Mouse (Mus musculus): ENCODE data around the gene 1110008P14Rik. TPM values are rescaled to one million over a fixed set of nuclear protein-coding genes. Genes with fewer than 3 reads are reported as not detected.

1110008P14Rik gene
- polyA plus RNA-seq, 1 experiment from 2014 or later = 98.4 TPM

DNA sequence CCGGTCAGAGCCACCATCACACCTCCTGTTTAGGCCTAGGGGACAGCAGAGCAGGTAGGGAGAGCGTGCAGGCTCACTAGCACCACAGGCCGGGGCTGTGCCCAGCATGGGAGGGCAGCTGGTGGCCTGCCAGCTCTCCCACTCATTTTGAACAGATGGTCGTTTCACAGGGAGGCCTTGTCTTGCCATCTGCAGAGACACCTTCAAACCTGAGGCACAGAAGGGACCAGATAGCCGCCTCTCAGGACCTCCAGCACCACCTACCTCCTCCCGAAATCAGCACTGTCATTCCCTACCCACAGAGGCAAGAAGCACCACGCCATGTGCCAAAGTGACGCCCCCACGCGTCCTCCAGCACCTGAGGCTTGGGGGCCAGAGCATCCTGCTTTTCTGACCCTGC, 37.7 kb downstream of the 1110008P14Rik start:
- ATAC-seq (0 out of 2 replicates have a peak, but pooled peaks have one; percentile 44), DNase-seq (ENCODE audit: low spot score) (peak; percentile 44)
- Histone ChIP-seq H3K4me2 (ENCODE audit: low read length) (no peak overlapping the region), H3K27me3 (replicated peaks; ENCODE audit: control insufficient read depth, insufficient read depth, low read length) (no peaks in the 10 kb centered on the region), H3K4me3 (ENCODE audit: low read depth, low read length) (no peak overlapping the region), H3K9me3 (replicated peaks; ENCODE audit: control insufficient read depth, low read length) (no peaks in the 10 kb centered on the region), H3K4me1 (ENCODE audit: control insufficient read depth, insufficient read depth, low read length) (peaks cover 7% of the 10 kb centered on the region), H3K36me3 (ENCODE audit: control insufficient read depth, insufficient read depth, low read length) (no peaks in the 10 kb centered on the region), H3K27ac (ENCODE audit: low read depth, low read length) (no peak overlapping the region), H3K9ac (ENCODE audit: low read length) (no peak overlapping the region)
- WGBS = 57% methylated on average over 10 of the region's 10 CpGs

DNA sequence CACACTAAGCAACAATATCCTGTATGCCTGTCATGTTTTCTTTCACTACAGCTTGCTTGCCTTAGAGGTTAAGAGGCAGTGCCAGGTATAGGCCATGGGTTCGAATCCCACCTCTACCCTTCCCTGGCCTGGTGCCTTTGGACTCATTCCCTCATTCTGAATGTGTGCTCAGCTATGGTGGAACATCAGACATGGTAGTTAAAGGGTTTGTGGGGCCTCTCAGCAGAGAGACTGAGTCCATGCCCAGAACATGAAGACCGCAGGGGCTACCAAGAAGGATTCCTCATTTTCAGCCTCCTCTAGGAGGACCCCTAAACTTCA, 38.4 kb downstream of the 1110008P14Rik start:
- no peaks in the 10 kb centered on the region for H3K9me3 ChIP-seq (replicated peaks; ENCODE audit: control insufficient read depth, low read length)
- H3K9ac ChIP-seq (ENCODE audit: low read length) = no peak overlapping the region
- H3K27ac ChIP-seq (ENCODE audit: low read depth, low read length) = no peak overlapping the region
- no peaks in the 10 kb centered on the region for H3K36me3 ChIP-seq (ENCODE audit: control insufficient read depth, insufficient read depth, low read length)
- no peaks in the 10 kb centered on the region for H3K27me3 ChIP-seq (replicated peaks; ENCODE audit: control insufficient read depth, insufficient read depth, low read length)
- DNase-seq (ENCODE audit: low spot score) = no peak
- ATAC-seq = no peak
- no peak overlapping the region for H3K4me3 ChIP-seq (ENCODE audit: low read depth, low read length)
- peaks cover 7% of the 10 kb centered on the region for H3K4me1 ChIP-seq (ENCODE audit: control insufficient read depth, insufficient read depth, low read length)
- no peak overlapping the region for H3K4me2 ChIP-seq (ENCODE audit: low read length)
- WGBS = 94% methylated on average over 2 of the region's 2 CpGs

DNA sequence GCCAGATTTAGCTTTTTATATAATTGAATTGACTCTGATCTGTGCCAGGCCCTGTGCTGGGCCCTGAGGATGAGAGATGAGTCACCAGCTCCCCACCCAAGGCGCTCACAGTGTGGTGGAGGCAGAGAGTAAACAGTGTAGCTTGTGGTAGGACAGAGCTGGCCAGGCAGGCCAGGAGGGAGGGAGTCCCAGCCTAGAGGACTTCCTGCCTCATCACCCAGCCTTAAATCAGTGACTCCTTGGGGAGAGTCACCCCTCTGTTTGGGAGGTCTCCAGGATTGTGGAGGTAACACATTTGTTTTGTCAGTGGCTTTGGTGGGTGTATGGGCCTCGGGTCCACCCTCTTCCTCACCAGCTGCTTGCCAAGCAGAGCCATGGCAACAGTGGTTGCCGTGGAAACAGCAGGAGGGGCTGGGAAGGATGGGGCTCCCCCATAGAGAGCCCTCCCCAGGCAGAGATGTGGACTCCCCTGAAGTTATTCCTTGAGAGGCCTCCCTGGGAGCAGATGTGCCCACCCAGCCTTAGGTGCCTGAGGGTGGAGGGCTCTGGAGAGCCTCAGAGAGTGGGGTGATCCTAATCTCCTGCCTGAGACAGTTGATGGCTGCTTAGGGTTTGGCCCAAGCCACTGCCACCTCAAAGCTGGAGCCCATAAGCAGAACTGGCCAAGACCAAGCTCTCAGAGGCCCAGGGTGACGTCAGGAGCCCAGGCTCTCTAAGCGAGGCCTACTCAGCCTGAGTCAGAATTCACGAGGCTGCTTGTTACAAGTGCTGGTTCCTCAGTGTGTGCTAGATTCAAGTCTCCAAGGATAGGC, 39.0 kb downstream of the 1110008P14Rik start:
- peak; percentile 23; the same call in 1 of the 2 replicates for ATAC-seq
- H3K4me2 ChIP-seq (ENCODE audit: low read length) = no peak overlapping the region
- no peaks in the 10 kb centered on the region for H3K36me3 ChIP-seq (ENCODE audit: control insufficient read depth, insufficient read depth, low read length)
- H3K27ac ChIP-seq (ENCODE audit: low read depth, low read length) = peak overlapping the region; percentile 27; the same call in 1 of the 2 replicates
- H3K9ac ChIP-seq (ENCODE audit: low read length) = no peak overlapping the region
- WGBS = 66% methylated on average over 6 of the region's 6 CpGs
- H3K9me3 ChIP-seq (replicated peaks; ENCODE audit: control insufficient read depth, low read length) = no peaks in the 10 kb centered on the region
- no peaks in the 10 kb centered on the region for H3K27me3 ChIP-seq (replicated peaks; ENCODE audit: control insufficient read depth, insufficient read depth, low read length)
- H3K4me3 ChIP-seq (ENCODE audit: low read depth, low read length) = no peak overlapping the region
- peaks cover 7% of the 10 kb centered on the region for H3K4me1 ChIP-seq (ENCODE audit: control insufficient read depth, insufficient read depth, low read length)
- DNase-seq (ENCODE audit: low spot score) = peak; percentile 19

DNA sequence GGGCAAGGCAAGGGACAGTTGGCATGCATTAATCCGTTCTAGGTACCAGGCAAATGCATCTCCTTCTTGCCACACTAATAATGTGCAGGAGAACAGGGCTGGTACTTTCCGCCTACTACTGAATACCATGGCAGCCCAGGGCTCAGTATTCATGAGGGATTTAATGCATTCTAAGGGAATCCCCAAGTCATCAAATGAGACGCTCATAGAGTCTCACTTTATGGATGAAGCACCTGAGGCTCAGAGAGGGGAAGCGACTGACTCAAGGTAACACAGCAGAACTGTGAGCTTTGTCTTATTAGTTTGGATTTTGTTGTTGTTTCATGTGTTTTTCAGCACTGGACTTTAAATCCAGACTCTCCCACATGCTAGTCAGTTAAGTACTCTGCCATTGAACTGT, 39.7 kb downstream of the 1110008P14Rik start:
- H3K27ac ChIP-seq (ENCODE audit: low read depth, low read length) = no peak overlapping the region
- no peak overlapping the region for H3K4me3 ChIP-seq (ENCODE audit: low read depth, low read length)
- no peaks in the 10 kb centered on the region for H3K9me3 ChIP-seq (replicated peaks; ENCODE audit: control insufficient read depth, low read length)
- ATAC-seq (no peak), DNase-seq (ENCODE audit: low spot score) (no peak)
- H3K9ac ChIP-seq (ENCODE audit: low read length) = no peak overlapping the region
- 88% methylated on average over 4 of the region's 4 CpGs for WGBS
- H3K4me1 ChIP-seq (ENCODE audit: control insufficient read depth, insufficient read depth, low read length) = peaks cover 7% of the 10 kb centered on the region
- no peaks in the 10 kb centered on the region for H3K36me3 ChIP-seq (ENCODE audit: control insufficient read depth, insufficient read depth, low read length)
- H3K27me3 ChIP-seq (replicated peaks; ENCODE audit: control insufficient read depth, insufficient read depth, low read length) = no peaks in the 10 kb centered on the region
- no peak overlapping the region for H3K4me2 ChIP-seq (ENCODE audit: low read length)

DNA sequence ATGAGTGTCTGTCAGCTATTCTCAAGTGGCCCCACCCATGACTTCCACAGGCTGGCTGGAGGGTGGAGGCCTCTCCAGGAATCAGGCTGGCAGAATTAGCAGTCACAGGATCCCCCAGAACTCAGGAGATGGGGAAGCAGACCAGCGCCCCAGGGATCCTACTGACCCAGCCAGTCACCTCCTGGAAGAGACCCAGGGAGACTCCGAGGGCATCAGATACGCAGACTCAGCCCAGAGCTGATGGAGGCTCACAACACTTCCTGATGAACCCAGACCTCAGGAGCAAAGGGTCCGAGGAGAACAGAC, 40.2 kb downstream of the 1110008P14Rik start:
- ATAC-seq = no peak
- Histone ChIP-seq H3K4me3 (ENCODE audit: low read depth, low read length) (no peak overlapping the region), H3K9ac (ENCODE audit: low read length) (no peak overlapping the region), H3K4me2 (ENCODE audit: low read length) (no peak overlapping the region), H3K4me1 (ENCODE audit: control insufficient read depth, insufficient read depth, low read length) (peaks cover 7% of the 10 kb centered on the region), H3K27me3 (replicated peaks; ENCODE audit: control insufficient read depth, insufficient read depth, low read length) (no peaks in the 10 kb centered on the region), H3K27ac (ENCODE audit: low read depth, low read length) (no peak overlapping the region), H3K36me3 (ENCODE audit: control insufficient read depth, insufficient read depth, low read length) (no peaks in the 10 kb centered on the region), H3K9me3 (replicated peaks; ENCODE audit: control insufficient read depth, low read length) (no peaks in the 10 kb centered on the region)
- DNase-seq (ENCODE audit: low spot score) = no peak
- 87% methylated on average over 4 of the region's 4 CpGs for WGBS

DNA sequence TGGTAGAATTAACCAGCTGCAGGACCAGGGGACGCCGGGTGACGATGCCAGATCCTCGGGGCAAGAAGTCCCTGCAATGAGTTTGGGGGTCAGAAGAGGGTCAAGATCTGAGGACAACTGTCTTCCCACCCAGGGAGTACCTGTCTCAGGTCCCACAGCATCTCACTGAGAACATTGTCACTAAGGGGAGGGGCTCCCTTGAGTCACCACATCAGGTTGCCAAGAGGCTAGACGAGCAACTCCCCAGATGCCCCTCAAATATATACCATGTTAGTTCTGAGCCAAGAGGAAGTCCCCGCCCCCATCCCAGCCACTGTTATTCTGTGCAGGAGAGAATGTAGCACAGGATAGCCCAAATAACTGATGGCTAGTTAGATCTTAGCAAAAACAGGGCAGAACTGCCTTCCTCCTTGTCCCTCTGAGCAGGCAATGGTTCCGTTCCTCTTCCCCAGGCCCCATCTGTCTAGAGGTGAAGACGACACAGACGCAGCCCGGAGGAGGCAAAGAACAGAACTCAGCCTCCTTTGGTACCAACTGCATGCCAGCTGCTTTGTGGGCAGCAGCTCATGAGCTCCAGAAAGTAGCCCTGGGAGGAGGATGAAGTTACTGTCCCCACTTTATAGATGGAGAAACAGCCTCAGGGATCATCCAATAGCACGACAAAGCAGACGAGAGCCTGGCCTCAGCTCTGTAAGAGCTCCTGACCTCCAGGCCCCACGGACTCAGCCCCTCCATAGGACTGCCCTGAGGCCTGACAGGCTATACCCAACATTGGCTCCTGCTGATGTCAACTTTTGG, 40.7 kb downstream of the 1110008P14Rik start:
- H3K4me1 ChIP-seq (ENCODE audit: control insufficient read depth, insufficient read depth, low read length) = peaks cover 7% of the 10 kb centered on the region
- no peaks in the 10 kb centered on the region for H3K36me3 ChIP-seq (ENCODE audit: control insufficient read depth, insufficient read depth, low read length)
- H3K9me3 ChIP-seq (replicated peaks; ENCODE audit: control insufficient read depth, low read length) = no peaks in the 10 kb centered on the region
- DNase-seq (ENCODE audit: low spot score) = no peak
- no peak overlapping the region for H3K4me2 ChIP-seq (ENCODE audit: low read length)
- H3K27ac ChIP-seq (ENCODE audit: low read depth, low read length) = no peak overlapping the region
- no peaks in the 10 kb centered on the region for H3K27me3 ChIP-seq (replicated peaks; ENCODE audit: control insufficient read depth, insufficient read depth, low read length)
- H3K9ac ChIP-seq (ENCODE audit: low read length) = no peak overlapping the region
- no peak for ATAC-seq
- WGBS = 85% methylated on average over 13 of the region's 13 CpGs
- H3K4me3 ChIP-seq (ENCODE audit: low read depth, low read length) = no peak overlapping the region

DNA sequence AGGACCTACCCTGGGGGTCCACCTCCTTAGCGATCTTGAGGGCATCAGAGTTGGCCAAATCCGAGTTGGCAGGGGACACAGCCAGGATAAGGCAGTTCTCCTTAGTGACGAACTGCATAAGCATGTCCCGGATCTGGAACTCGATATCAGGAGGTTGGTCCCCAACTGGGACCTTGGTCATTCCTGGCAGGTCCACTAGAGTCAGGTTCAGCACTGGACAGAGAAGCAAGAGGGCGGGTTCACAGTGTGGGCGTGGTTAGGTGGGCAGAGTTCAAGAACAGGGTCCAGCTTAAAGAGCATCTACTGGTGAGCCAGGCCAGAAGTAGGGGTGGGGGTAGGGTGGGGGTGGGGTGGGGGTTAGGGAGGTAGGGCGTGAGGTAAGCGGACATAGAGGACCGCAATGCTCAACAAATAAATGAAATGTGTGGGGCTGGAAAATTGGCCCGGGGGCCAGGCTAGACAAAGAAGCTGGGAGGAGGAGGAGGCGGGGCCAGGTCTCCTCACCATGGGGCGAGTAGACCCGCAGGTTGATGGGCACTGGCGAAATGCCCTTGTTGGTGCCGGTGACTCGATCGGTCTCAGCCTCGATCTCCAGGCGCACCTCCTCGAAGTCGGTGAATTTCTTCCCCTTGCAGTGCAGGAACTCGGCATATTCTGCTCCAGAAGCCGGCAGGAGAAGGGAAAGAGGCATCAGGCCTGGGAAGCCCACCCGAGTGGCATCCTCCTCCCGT, 41.7 kb downstream of the 1110008P14Rik start:
- no peaks in the 10 kb centered on the region for H3K9me3 ChIP-seq (replicated peaks; ENCODE audit: control insufficient read depth, low read length)
- H3K9ac ChIP-seq (ENCODE audit: low read length) = no peak overlapping the region
- DNase-seq (ENCODE audit: low spot score) (no peak), ATAC-seq (no peak)
- H3K4me1 ChIP-seq (ENCODE audit: control insufficient read depth, insufficient read depth, low read length) = peaks cover 7% of the 10 kb centered on the region
- H3K4me2 ChIP-seq (ENCODE audit: low read length) = no peak overlapping the region
- H3K4me3 ChIP-seq (ENCODE audit: low read depth, low read length) = no peak overlapping the region
- no peak overlapping the region for H3K27ac ChIP-seq (ENCODE audit: low read depth, low read length)
- 0 out of 2 replicates have a peak, but pooled peaks cover 5% of the 10 kb centered on the region for H3K36me3 ChIP-seq (ENCODE audit: control insufficient read depth, insufficient read depth, low read length)
- 36% methylated on average over 25 of the region's 26 CpGs for WGBS
- no peaks in the 10 kb centered on the region for H3K27me3 ChIP-seq (replicated peaks; ENCODE audit: control insufficient read depth, insufficient read depth, low read length)

DNA sequence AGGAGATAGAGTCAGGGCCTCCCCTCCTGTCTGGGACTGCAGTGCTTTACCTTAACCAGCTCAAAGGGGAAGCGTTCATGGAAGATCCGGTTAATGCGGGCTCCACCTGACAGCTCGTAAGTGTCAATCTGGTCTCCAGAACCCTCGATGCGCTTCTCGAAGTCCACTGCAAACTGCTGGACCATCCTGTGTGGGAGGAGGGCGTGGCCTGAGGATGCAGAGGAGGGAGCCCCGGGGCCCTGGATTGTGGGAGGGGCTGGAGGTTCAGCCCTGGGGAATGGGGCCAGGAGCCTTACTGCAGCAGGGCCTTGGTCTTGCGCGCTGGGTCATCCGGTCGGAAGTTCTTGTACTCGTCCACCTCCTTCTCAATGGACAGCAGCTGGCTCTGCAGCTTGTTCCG, 45.9 kb downstream of the 1110008P14Rik start:
- H3K27me3 ChIP-seq (replicated peaks; ENCODE audit: control insufficient read depth, insufficient read depth, low read length) = no peaks in the 10 kb centered on the region
- no peak for ATAC-seq
- no peak for DNase-seq (ENCODE audit: low spot score)
- H3K27ac ChIP-seq (ENCODE audit: low read depth, low read length) = no peak overlapping the region
- H3K36me3 ChIP-seq (ENCODE audit: control insufficient read depth, insufficient read depth, low read length) = 0 out of 2 replicates have a peak, but pooled peaks cover 5% of the 10 kb centered on the region
- H3K9ac ChIP-seq (ENCODE audit: low read length) = no peak overlapping the region
- 53% methylated on average over 15 of the region's 15 CpGs for WGBS
- no peaks in the 10 kb centered on the region for H3K4me1 ChIP-seq (ENCODE audit: control insufficient read depth, insufficient read depth, low read length)
- H3K4me2 ChIP-seq (ENCODE audit: low read length) = no peak overlapping the region
- H3K9me3 ChIP-seq (replicated peaks; ENCODE audit: control insufficient read depth, low read length) = no peaks in the 10 kb centered on the region
- H3K4me3 ChIP-seq (ENCODE audit: low read depth, low read length) = no peak overlapping the region
